Mouse (Mus musculus) right cerebral cortex, postnatal 4 days (tissue): ENCODE results near the gene Sgsh.

Experiments
- DNase-seq: peaks from one replicate; pipeline ENCODE4 v3.0.0-alpha.2; 2022

The Sgsh gene

DNA sequence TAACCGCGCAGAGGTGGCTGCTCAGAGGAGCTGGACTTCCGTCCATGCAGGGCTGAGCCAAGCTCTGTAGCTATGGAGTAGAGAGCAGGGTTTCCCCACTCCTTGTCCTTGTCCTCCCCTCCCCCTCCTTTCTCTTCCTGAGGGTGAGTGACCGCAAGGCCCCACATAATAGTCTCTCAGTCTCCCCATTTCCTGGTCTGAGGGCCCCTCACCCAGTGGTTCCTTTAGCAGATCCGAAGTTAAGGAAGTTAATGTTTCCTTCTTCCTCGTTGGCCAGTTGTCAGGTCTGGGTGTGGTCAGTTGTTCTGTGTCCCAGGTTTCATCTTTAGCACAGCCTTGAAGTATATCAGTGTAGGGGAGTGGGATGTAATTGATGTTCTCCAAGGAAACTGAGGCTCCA lies 20.1 kb upstream of the Sgsh start:
- DNase-seq = no peak

GRCm38 (mm10) chr11:119363534-119364145 lies 8.3 kb upstream of the Sgsh start:
- peak; percentile 65 for DNase-seq

- DNase-seq = no peak
These were observed 7.6 kb upstream of the Sgsh start for GRCm38 (mm10) chr11:119362769-119363533.

DNA sequence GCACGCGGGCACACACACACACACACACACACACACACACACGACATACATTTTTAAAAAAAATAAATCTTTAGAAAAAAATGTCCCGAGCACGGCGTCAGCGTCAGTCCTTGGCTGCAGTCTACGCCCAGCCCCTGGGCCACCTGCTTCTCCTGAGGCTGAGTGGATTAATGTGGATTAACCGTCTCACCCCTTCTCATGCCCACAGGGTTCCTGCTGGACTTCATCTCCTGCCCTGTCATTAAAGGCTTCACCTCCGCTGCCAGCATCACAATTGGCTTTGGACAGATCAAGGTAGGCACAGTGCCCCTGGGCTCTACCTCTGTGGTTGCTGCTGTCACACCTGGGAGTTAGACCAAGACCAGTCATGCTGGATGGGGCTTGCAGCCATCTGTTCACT lies 3.8 kb upstream of the Sgsh start:
- no peak for DNase-seq

DNA sequence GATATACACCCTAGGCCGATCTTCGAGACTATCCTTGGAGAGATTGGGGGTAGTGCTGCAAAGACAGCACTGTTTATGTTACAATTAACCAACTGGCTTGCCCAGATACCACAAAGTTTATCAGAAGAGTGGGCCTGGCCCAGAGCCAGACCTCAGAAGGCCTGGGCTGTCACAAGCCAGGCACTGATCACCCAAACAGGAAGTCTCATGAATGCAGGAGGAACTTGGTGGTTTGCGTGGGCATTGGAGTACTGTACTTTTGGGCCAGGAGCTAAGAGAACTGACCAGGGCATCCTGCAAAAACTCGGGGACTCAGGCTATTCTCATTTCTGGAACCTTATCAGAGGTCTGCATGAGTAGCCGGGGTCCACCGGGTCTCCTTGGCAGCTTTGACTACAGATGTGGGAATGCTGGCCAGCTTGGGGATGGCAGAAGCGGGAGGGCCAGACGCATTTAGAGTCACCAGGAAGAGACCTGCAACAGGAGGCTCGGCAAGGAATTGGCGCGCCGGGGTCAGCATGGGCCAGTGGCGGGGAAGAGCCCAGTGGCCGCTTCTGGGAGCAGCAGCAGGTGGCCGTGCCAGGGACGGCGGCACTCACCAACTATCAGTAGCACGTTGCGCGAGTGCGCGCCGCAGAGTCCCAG lies 416 bp downstream of the Sgsh start:
- DNase-seq = no peak

GRCm38 (mm10) chr11:119353946-119354345 lies 1.4 kb downstream of the Sgsh start:
- no peak for DNase-seq

- no peak for DNase-seq
These were observed 3.2 kb downstream of the Sgsh start for GRCm38 (mm10) chr11:119352113-119352512.

- DNase-seq = no peak
These were observed 8.2 kb downstream of the Sgsh start for GRCm38 (mm10) chr11:119347125-119347524.

DNA sequence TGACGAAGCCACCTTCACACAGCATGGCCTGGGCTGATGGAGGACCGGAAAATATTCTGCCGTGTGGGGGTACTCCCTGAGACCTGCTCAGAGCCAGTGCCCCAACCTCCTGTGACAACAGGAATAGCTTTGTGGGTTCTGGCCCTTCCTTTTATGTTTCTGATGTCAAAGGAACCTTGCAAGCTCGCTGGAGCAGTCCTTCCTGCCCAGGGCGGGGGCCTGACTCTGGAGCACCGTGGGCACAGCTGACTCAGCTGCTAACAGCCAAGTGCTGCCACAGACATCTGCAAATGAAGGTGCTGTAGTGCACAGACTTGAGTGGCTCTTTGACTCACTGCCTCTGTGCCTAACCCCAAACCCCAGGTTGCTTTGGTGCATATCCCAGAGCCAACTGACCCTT lies 10.5 kb downstream of the Sgsh start:
- no peak for DNase-seq

DNA sequence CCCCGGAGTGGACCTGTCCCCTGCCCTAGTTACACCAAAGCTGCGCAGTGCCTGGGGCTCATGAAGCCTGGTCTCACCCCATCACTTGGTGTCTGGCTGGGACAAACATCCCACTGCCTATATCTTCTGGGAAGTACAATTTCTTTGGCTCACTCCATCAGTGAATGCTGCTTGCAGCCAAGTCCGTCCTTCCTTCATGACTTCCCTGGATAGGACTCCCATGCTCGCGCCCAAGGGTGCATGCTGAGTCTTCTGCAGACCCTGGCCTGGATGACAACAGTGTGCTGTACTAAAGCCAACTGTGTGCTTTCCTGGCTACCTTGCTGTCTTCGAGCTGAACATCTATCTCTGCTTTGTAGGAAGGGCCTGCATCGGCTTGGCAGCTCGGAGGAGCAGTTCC lies 11.2 kb downstream of the Sgsh start:
- DNase-seq = no peak

- DNase-seq = peak; percentile 79
These were observed 15.7 kb downstream of the Sgsh start for GRCm38 (mm10) chr11:119339637-119340036.

DNA sequence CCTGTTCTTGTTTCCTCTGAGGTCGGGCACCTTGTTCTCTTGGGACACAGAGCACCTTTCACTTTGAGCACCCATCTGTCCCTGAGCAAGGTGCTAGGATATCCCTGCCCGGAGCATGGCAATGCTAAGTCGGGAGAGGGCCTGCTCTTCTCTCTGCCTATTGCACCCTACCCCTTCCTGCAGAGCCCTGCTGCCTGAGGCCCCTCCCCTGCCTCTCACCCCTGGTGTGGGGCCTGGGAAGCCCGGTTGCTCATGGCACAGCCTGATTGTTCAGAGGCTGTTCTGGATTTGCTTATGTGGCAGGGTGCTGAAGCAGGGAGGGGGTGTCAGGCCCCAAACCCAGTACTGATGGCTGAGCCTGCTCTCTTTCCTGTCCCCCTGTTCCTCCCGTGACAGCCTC lies 16.2 kb downstream of the Sgsh start:
- no peak for DNase-seq

DNA sequence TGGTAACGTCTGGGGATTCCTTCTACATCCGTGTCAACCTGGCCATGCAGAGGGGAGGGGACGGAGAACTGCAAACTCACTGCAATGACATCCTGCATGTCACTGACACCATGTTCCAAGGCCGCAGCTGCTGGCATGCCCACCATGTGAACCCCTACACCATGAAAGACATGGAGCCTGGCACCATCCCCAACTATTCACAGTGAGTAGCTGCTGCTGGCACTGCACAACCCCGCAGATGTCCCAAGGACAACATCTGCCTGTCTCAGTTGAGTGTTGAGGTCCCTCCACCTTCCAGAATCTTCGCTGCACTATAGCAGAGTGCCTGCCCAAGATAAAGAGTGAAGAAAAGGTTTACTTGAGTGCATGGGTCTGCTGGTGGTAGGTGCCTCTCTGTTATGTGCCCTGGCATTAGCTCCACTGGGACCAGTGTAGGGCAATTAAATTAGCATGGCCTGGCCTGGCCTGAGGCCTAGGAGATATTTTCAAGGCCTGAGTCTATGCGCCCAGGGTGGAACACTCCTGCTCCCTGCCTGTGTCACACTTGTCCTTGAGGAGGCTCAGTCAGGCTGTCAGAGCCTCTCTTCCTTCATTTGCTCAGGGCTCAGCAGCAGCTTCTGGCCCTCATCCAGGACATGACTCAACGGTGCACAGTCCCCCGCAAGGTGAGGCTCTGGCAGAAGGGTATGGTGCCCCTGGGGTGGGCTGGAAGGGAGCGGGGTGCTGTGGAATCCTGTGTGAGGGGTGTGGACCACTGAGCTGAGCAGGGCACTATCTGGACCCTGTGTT lies 16.9 kb downstream of the Sgsh start:
- no peak for DNase-seq

DNA sequence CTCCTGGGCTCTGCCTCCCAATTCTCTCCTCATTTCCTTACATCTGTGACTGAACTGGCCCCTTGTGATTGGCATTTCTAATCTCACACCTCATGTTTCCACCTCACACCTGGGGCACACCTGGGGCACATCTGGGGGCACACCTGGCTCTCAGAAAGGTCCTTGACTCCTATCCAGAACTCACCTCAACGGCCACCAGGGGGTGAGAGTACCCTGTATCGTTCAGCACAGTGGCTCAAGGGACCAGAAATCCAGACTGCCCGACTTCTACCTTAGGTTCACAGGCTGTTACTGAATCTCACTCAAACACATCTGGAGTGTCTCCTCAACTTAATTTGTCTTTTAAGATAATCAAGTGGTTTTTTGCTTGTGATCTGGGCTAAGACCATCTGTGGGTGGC lies 23.4 kb downstream of the Sgsh start:
- no peak for DNase-seq

DNA sequence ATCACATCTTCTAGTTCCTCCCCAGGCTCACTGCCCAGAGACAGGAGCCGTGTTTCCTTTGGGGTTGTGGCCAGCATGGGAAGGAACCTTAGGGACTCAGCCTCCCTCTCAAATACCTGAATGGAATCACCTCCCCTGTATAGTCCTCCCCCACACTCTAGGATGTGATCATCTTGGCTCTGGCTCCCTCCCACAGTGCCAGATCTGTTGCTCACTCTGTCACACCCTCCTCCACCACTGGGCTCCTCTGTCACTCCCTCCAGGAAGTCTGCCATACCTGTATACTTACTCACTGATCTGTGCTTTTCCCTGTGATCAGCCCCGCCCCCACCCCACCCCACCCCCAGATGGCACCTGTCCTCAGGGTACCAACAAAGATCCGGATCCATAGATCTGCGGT lies 24.7 kb downstream of the Sgsh start:
- DNase-seq = no peak

DNA sequence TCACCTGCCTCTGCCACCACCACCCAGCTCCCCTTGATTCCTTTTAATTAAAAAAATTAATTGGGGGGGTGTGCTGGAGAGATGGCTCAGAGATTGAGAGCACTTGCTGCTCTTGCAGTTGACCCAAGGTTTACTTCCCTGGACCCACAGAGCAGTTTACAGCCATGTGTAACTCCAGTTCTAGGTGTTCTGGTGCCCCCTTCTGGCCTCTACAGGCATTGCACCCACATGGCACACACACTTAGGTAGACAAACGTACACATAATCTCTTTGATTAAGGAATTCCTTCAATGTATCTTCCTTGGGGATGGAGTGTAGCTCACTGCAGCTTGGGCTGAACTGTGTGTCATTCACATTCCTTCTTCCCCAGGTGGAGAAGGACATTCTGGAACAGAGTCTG lies 30.3 kb downstream of the Sgsh start:
- DNase-seq = no peak

DNA sequence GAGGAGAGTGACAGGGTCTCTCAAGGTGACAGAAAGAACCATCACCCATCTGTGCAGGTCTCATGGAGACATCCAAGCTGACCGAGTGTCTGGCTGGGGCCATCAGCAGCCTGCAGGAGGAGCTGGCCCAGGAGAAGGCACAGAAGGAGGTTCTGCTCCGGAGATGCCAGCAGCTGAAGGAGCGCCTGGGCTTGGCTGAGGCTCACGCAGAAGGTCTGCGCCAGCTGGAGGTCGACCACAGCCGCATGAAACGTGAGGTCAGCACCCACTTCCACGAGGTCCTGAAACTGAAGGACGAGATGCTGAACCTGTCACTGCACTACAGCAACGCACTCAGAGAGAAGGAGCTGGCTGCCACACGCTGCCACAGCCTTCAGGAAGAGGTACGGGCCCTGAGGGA lies 32.8 kb downstream of the Sgsh start:
- DNase-seq = no peak

GRCm38 (mm10) chr11:119316720-119317119 lies 38.6 kb downstream of the Sgsh start:
- DNase-seq = no peak

DNA sequence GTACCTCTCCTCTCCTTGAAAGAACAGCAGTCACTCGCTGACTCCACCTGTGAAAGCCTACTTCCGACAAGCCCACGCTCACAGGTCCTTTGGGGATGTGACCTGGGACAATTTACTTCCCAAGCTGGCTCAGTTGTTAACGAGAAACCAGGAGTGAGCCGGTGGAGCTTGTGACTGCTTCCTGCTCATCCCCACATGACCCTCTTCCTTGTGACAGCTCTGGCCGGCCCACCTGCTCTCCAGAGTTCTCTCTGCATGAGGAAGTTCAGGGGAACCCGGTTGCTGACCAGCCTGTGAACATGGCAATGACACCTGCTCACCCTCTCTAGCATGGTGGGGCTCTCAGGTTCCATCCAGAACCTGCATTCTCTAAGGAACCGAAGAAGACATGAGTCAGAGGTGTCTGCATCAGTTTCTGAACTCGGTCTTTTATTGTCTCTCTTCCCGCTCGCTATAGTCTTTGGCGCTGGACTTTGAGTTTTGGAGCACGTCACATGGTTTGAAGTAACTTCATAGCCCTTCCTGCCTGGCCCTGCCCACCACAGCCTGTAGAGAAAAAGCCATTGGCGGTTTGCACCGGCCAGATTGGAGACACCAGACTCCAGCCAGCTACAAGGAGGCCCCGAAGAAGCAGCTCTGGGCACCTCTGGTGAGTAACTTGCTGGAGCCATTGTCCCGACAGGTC lies 40.9 kb downstream of the Sgsh start:
- no peak for DNase-seq

- no peak for DNase-seq
These were observed 44.7 kb downstream of the Sgsh start for GRCm38 (mm10) chr11:119310621-119311020.

DNA sequence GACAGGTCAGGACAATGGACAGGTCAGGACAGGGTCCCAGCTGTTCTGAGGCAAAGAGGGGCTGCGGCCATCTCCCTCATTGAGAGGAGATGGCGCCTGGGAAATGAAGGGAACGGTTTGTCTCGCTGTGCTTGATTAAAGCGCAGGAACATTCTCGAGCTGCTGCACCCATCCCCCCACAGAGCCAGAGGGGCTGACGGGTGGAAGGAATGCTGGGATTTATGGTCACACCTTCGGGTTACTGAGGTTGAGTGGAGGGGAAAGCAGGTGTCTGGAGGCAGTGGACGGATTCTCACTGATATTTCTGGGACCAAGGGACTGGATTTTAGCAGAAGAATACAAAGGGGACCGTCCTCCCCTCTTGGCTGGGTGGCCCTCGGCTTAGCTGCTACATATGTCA lies 47.4 kb downstream of the Sgsh start:
- no peak for DNase-seq

GRCm38 (mm10) chr11:119307658-119307867 lies 47.8 kb downstream of the Sgsh start, which contains the start of gene Card14:
Card14 (plus strand) TSS chr11:119307768.
- no peak for DNase-seq
